Mouse (Mus musculus) limb, embryonic 14.5 days (tissue): ENCODE measurements at regions not wholly inside any gene's neighbourhood (a gene's known extent, or its start where the extent isn't known, plus 50 kb on each side); places are given as distances from the start of the nearest gene placed in this dataset.

Experiments used
- ATAC-seq: fragments of 200-750 bp; cut with Nextera tagmentation; 2 replicates; pipeline ENCODE4 v1.8.0; 2017; ENCODE audit warnings: low read depth, moderate number of reproducible peaks, moderate TSS enrichment; ENCODE audit not compliant: low FRiP score
- DNase-seq: peaks from one replicate; pipeline ENCODE4 v3.0.0-alpha.2; 2015; ENCODE audit warnings: low spot score
- H3K27ac ChIP-seq: fragments of 300-500 bp; sonication (generic); replicated peaks from 2 replicates; pipeline ENCODE4 v1.5.1; 2014; ENCODE audit warnings: low read depth, mild to moderate bottlenecking, low read length, moderate library complexity, mixed read lengths
- H3K27me3 ChIP-seq: fragments of 300-500 bp; sonication (generic); 2 replicates; pipeline ENCODE4 v1.6.1; 2014; ENCODE audit warnings: low read length, mixed read lengths; ENCODE audit not compliant: control insufficient read depth, insufficient read depth
- H3K36me3 ChIP-seq: fragments of 300-500 bp; sonication (generic); 2 replicates; pipeline ENCODE4 v1.6.1; 2014; ENCODE audit warnings: mild to moderate bottlenecking, low read length, moderate library complexity, mixed read lengths; ENCODE audit not compliant: control insufficient read depth, insufficient read depth
- H3K4me1 ChIP-seq: fragments of 300-500 bp; sonication (generic); 2 replicates; pipeline ENCODE4 v1.6.1; 2014; ENCODE audit warnings: antibody characterized with exemption, low read length, mixed read lengths; ENCODE audit not compliant: control insufficient read depth, insufficient read depth
- H3K4me2 ChIP-seq: fragments of 300-500 bp; sonication (generic); replicated peaks from 2 replicates; pipeline ENCODE4 v1.6.1; 2014; ENCODE audit warnings: low read depth, mild to moderate bottlenecking, low read length, moderate library complexity; ENCODE audit not compliant: severe bottlenecking
- H3K4me3 ChIP-seq: fragments of 300-500 bp; sonication (generic); replicated peaks from 2 replicates; pipeline ENCODE4 v1.5.1; 2014; ENCODE audit warnings: low read length
- H3K9ac ChIP-seq: fragments of 300-500 bp; sonication (generic); 2 replicates; pipeline ENCODE4 v1.6.1; 2014; ENCODE audit warnings: mild to moderate bottlenecking, low read depth, low read length, moderate library complexity; ENCODE audit not compliant: severe bottlenecking
- H3K9me3 ChIP-seq: fragments of 300-500 bp; sonication (generic); 2 replicates; pipeline ENCODE4 v1.6.1; 2016; ENCODE audit warnings: low read length; ENCODE audit not compliant: control insufficient read depth
- POLR2A ChIP-seq: fragments of 200-500 bp; IDR thresholded peaks from 2 replicates; pipeline ENCODE4 v1.8.0; 2012; ENCODE audit warnings: inconsistent platforms, mild to moderate bottlenecking, moderate library complexity, borderline replicate concordance; ENCODE audit not compliant: insufficient read depth, insufficient read length; ENCODE audit errors: extremely low read depth
- WGBS: fragments of 180-500 bp; shearing (Covaris S2); extraction: QIAGEN DNeasy Blood & Tissue Kit; methylation state at CpG from one replicate; pipeline ENCODE4 v1.1.7; 2014; 5-methylcytosine and 5-hydroxymethylcytosine counted together

DNA sequence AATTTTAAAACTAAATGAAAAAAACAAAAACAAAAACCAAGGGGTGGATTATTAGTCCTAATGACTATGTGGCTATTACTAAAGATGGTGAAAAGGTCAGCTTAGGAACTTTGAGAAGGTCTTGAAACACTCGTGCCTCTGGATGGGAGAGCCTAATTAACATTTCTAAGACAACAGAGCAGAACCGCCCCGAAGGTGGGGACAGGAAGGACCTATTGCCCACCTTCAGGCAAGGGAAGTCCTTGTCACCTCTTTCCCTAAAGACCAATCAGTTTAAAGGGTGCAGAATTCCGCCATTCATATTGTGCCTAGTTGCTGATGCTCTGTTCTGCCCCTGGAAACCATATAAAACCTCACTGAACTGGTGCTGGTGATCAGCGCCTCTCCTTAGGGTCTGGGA, 63.5 kb upstream of the Nap1l1 start:
- Histone ChIP-seq H3K4me2 (no peak overlapping the region), H3K4me3 (no peak overlapping the region), H3K27ac (no peak overlapping the region), H3K9me3 (no peaks in the 10 kb centered on the region), H3K4me1 (no peaks in the 10 kb centered on the region), H3K36me3 (no peaks in the 10 kb centered on the region), H3K27me3 (no peaks in the 10 kb centered on the region), H3K9ac (no peak overlapping the region)
- ATAC-seq = no peak
- 74% methylated on average over 5 of the region's 5 CpGs for WGBS
- DNase-seq = no peak
- no peak for TF ChIP-seq POLR2A

DNA sequence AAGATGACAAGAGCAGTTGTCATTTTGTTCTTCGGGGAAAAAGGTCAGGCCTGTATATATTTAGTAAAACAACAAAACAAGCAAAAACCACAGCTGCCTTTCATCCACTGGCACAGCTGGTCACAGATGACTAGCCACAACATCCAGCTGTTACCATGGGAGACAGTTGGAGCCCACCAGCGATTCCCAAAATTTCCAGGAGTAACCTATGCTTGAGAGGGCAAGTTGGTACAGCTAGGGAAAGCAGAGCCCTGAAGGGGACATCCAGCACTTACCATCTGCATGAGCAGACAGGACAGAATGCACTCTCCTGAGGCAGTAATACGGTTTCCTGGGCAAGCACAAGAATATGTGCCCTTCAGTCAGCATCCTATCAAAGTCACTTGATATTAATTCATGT, 62.9 kb upstream of the Nap1l1 start:
- WGBS = 80% methylated on average over 3 of the region's 3 CpGs
- ATAC-seq = no peak
- no peaks in the 10 kb centered on the region for H3K4me1 ChIP-seq

DNA sequence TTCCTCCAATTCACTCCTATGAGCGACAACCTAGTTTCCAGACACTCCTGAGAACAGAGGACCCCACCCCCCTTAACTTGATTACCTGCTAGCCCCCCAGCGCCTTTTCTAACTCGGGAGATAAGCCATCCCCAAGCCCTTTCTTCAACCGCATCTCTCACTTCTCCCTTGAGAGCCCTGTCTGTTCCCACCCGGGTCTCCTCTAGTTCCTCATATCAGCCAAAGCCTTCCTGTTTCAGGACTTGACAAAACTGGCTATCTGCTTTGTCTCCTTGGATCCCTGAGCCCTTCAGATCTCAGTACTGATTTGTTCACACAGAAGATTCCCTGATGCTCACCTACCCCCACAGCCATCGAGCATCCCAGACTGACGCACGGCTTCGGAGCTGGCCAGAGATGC, 61.5 kb upstream of the Nap1l1 start:
- Histone ChIP-seq H3K27ac (no peak overlapping the region), H3K36me3 (no peaks in the 10 kb centered on the region), H3K9ac (no peak overlapping the region), H3K9me3 (no peaks in the 10 kb centered on the region), H3K4me3 (no peak overlapping the region), H3K4me1 (no peaks in the 10 kb centered on the region), H3K27me3 (no peaks in the 10 kb centered on the region), H3K4me2 (no peak overlapping the region)
- ATAC-seq = no peak
- TF ChIP-seq POLR2A = no peak
- DNase-seq = no peak
- 91% methylated on average over 9 of the region's 9 CpGs for WGBS

More for the DNA sequence above, 62.9 kb upstream of the Nap1l1 start:
- H3K27me3 ChIP-seq = no peaks in the 10 kb centered on the region
- no peaks in the 10 kb centered on the region for H3K9me3 ChIP-seq
- H3K27ac ChIP-seq = no peak overlapping the region
- TF ChIP-seq POLR2A = no peak
- no peak for DNase-seq
- H3K36me3 ChIP-seq = no peaks in the 10 kb centered on the region
- H3K4me3 ChIP-seq = no peak overlapping the region
- no peak overlapping the region for H3K4me2 ChIP-seq
- H3K9ac ChIP-seq = no peak overlapping the region

DNA sequence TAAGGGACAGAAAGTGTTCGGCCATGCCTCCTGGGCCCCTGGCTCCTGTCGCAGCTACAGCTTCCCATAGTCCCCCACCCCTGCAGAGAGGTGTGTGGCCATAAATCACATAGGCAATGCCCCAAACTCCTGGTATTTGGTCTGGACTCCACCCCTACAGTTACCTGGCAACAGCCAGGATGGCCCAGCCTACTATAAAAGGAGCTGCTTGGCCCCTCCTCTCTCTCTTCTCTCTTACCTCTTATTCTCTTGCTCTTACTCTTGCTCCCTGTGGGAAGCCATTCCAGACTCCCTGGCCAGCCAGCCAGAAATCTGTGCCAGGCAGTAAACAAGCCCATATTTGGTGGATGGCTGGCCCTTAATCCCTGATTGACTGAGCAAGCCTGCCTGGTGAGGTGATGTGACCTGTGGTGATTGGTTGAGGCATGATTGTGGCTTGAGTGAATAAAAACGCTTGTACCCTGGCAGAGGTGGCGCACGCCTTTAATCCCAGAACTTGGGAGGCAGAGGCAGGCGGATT, 56.4 kb upstream of the Nap1l1 start:
- DNase-seq (no peak), ATAC-seq (no peak)
- Histone ChIP-seq H3K9me3 (no peaks in the 10 kb centered on the region), H3K9ac (no peak overlapping the region), H3K36me3 (no peaks in the 10 kb centered on the region), H3K27ac (no peak overlapping the region), H3K4me1 (no peaks in the 10 kb centered on the region; the same call in none of the 2 replicates), H3K4me3 (no peak overlapping the region), H3K27me3 (no peaks in the 10 kb centered on the region), H3K4me2 (no peak overlapping the region)
- WGBS = 70% methylated on average over 6 of the region's 6 CpGs
- TF ChIP-seq POLR2A = no peak

DNA sequence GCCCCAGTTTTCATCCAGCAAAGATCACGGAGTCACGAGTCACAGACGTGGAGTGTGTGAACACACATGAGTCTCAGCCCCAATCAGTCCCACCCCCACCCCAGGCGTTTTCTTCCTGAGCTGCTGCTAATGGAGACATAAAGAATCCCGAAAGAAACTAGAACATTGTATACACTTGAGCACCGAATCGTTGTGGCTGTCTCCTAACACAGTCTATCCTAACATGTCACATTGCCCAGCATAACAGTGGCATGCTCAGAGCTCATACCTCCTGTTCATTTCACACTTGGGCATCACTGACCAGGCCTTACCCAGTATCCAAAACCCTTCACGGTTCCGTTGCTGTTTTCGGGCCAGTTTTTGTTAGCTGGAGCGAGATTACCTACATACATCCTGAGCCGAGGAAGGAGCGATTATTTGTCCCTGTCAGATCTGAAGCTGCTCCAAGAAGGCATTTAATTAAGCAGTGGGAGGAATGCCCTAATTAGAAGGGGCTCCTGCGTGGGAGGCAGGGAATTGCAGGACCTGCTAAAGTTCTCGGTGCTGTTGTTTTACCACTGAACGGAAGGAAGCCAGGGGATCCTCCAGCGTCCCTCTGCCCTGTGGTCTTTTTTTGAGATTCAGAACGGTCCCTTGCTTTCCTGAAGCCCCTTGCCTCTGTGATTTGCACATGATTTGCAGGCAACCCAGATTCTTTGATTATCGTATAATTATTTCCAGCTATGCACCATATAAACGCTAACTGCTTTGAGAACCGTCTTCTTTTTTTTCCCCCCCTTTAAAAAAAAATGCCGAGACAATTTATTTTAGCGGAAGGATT, 53.4 kb upstream of the Nap1l1 start:
- H3K9me3 ChIP-seq = no peaks in the 10 kb centered on the region
- peak overlapping the region; percentile 14 for H3K4me3 ChIP-seq
- no peaks in the 10 kb centered on the region; the same call in none of the 2 replicates for H3K4me1 ChIP-seq
- 14% methylated on average over 23 of the region's 23 CpGs for WGBS
- H3K36me3 ChIP-seq = no peaks in the 10 kb centered on the region
- peak overlapping the region; percentile 42 for H3K9ac ChIP-seq
- DNase-seq (no peak), ATAC-seq (no peak)
- no peak overlapping the region for H3K27ac ChIP-seq
- no peaks in the 10 kb centered on the region for H3K27me3 ChIP-seq
- peak overlapping the region; percentile 57 for H3K4me2 ChIP-seq
- no peak for TF ChIP-seq POLR2A
